ENCODE assay signal across 8 mouse cellular contexts in genomic region chr19:4509986-4510963, GRCm38 (mm10). TPM values are rescaled to one million over a fixed set of nuclear protein-coding genes. Genes with fewer than 3 reads are reported as not detected.
A peak's percentile ranks its signal among the peaks of the same experiment; 100 is the strongest.
DNase-seq lines count a peak whose midpoint lies in the region; ATAC-seq and TF ChIP-seq lines count a peak whose summit lies in the region.

TSS of gene Pcx (plus strand) at chr19:4510472.

- H3K79me2 ChIP-seq in CH12.LX (replicated peaks; ENCODE audit: control insufficient read depth, extremely low read depth, insufficient read depth, poor library complexity, severe bottlenecking) = no peaks in the 10 kb centered on the region

- peaks cover 0 to 29% of the 10 kb centered on the region in 2 experiments; a peak in 2 of 4 replicates for H3K4me1 ChIP-seq in CH12.LX (ENCODE audit: control insufficient read depth in 1 of 2, insufficient read depth in 2 of 2)
- H3K4me1 ChIP-seq in forebrain, embryonic 11.5 days (replicated peaks; ENCODE audit: control insufficient read depth, insufficient read depth, low read length) = 0 out of 2 replicates have a peak, but pooled peaks cover 4% of the 10 kb centered on the region
- H3K4me1 ChIP-seq in heart, embryonic 16.5 days (ENCODE audit: control insufficient read depth, insufficient read depth, low read length) = peaks cover 7% of the 10 kb centered on the region
- H3K4me1 ChIP-seq in liver, embryonic 15.5 days (replicated peaks) = peaks cover 40% of the 10 kb centered on the region
- H3K4me1 ChIP-seq in neural tube, embryonic 12.5 days = peaks cover 14% of the 10 kb centered on the region

- 0 out of 4 replicates have a peak, but pooled peaks of 1 of the 2 experiments have one; percentile 4 for TF ChIP-seq CTCF in CH12.LX (conservative IDR thresholded peaks at IDR 0.05 in 1 of 2, IDR thresholded peaks at IDR 0.05 in 1 of 2; ENCODE audit: low read depth in 2 of 2, low read length in 2 of 2)

- H3K4me3 ChIP-seq in CH12.LX (replicated peaks in 1 of 3; ENCODE audit: low read depth in 2 of 3, low read length in 2 of 3, poor library complexity in 1 of 3) = peak within 1 kb of the TSS; percentile 75 to 77 (median 76)
- peak within 1 kb of the TSS; percentile 67 for H3K4me3 ChIP-seq in forebrain, embryonic 11.5 days (ENCODE audit: low read depth, low read length)
- peak within 1 kb of the TSS; percentile 87 for H3K4me3 ChIP-seq in heart, embryonic 16.5 days (ENCODE audit: low read length)
- H3K4me3 ChIP-seq in liver, embryonic 15.5 days (replicated peaks) = peak within 1 kb of the TSS; percentile 78
- H3K4me3 ChIP-seq in neural tube, embryonic 12.5 days = peak within 1 kb of the TSS; percentile 73

- WGBS in forebrain, embryonic 11.5 days = under 1% methylated on average over 80 of the region's 82 CpGs
- under 1% methylated on average over 82 of the region's 82 CpGs for WGBS in heart, embryonic 16.5 days
- WGBS in liver, embryonic 15.5 days (ENCODE audit: insufficient replicate concordance) = under 1% methylated on average over 82 of the region's 82 CpGs
- WGBS in neural tube, embryonic 12.5 days = under 1% methylated on average over 82 of the region's 82 CpGs

- H3K9ac ChIP-seq in CH12.LX (ENCODE audit: insufficient read depth, low read depth) = peak within 1 kb of the TSS; percentile 42; the same call in 1 of the 2 replicates
- peak within 1 kb of the TSS; percentile 52 for H3K9ac ChIP-seq in forebrain, embryonic 11.5 days (ENCODE audit: low read length)
- H3K9ac ChIP-seq in heart, embryonic 16.5 days (ENCODE audit: low read length) = peak within 1 kb of the TSS; percentile 77
- peak within 1 kb of the TSS; percentile 77 for H3K9ac ChIP-seq in liver, embryonic 15.5 days
- H3K9ac ChIP-seq in neural tube, embryonic 12.5 days = peak within 1 kb of the TSS; percentile 57

- in situ Hi-C loops in CH12.LX (cut with MboI; ENCODE audit: low pct_ligation_motif_present, low pct_unique_long_range_greater_than_20kb, low sequenced_read_pairs) = no loop called here

- no peaks in the 10 kb centered on the region for H3K9me3 ChIP-seq in CH12.LX (replicated peaks; ENCODE audit: low read length)
- no peaks in the 10 kb centered on the region for H3K9me3 ChIP-seq in forebrain, embryonic 11.5 days (ENCODE audit: control insufficient read depth, low read length)
- H3K9me3 ChIP-seq in heart, embryonic 16.5 days (replicated peaks; ENCODE audit: control insufficient read depth, low read length) = no peaks in the 10 kb centered on the region
- no peaks in the 10 kb centered on the region for H3K9me3 ChIP-seq in liver, embryonic 15.5 days (replicated peaks)
- no peaks in the 10 kb centered on the region for H3K9me3 ChIP-seq in neural tube, embryonic 12.5 days

- H3K36me3 ChIP-seq in CH12.LX (replicated peaks in 1 of 2; ENCODE audit: control insufficient read depth in 1 of 2, insufficient read depth in 1 of 2, low read length in 1 of 2) = no peaks in the 10 kb centered on the region
- no peaks in the 10 kb centered on the region for H3K36me3 ChIP-seq in forebrain, embryonic 11.5 days (ENCODE audit: control insufficient read depth, insufficient read depth, low read length)
- H3K36me3 ChIP-seq in heart, embryonic 16.5 days (ENCODE audit: control insufficient read depth, insufficient read depth) = no peaks in the 10 kb centered on the region
- H3K36me3 ChIP-seq in liver, embryonic 15.5 days (replicated peaks) = no peaks in the 10 kb centered on the region
- no peaks in the 10 kb centered on the region for H3K36me3 ChIP-seq in neural tube, embryonic 12.5 days

- no peak for TF ChIP-seq RAD21 in CH12.LX (IDR thresholded peaks at IDR 0.05; ENCODE audit: low read depth, low read length)

- dilution Hi-C loops in CH12.LX (cut with MboI; ENCODE audit: extremely low pct_ligation_motif_present, extremely low pct_unique_long_range_greater_than_20kb, low sequenced_read_pairs) = no loop called here

- DNase-seq in CH12.LX (ENCODE audit: extremely low read depth) = peak; percentile 99
- DNase-seq in c-Kit-positive CD71-positive TER-119-negative erythroid progenitor cells, embryonic 14.5 days (ENCODE audit: low read depth) = peak; percentile 99
- peak; percentile 99 for DNase-seq in forebrain, embryonic 11.5 days (ENCODE audit: low spot score)
- peak; percentile 98 to 99 for DNase-seq in kidney, postnatal 36 days
- peak; percentile 99 for DNase-seq in telencephalon, adult 2 months (ENCODE audit: low read depth, low spot score)

- peak within 1 kb of the TSS; percentile 93 for H3K4me2 ChIP-seq in CH12.LX (ENCODE audit: insufficient read depth, low read depth, poor library complexity, severe bottlenecking)
- H3K4me2 ChIP-seq in forebrain, embryonic 11.5 days (ENCODE audit: low read depth, low read length, severe bottlenecking) = peak within 1 kb of the TSS; percentile 73
- H3K4me2 ChIP-seq in heart, embryonic 16.5 days (ENCODE audit: low read depth, low read length) = peak within 1 kb of the TSS; percentile 95
- H3K4me2 ChIP-seq in liver, embryonic 15.5 days = peak within 1 kb of the TSS; percentile 91
- H3K4me2 ChIP-seq in neural tube, embryonic 12.5 days (replicated peaks) = peak within 1 kb of the TSS; percentile 83

- TF ChIP-seq EP300 in CH12.LX (IDR thresholded peaks at IDR 0.05; ENCODE audit: low read length) = no peak

- no peak within 1 kb of the TSS for H3K27ac ChIP-seq in CH12.LX (ENCODE audit: insufficient read depth, low read depth)
- no peak within 1 kb of the TSS for H3K27ac ChIP-seq in forebrain, embryonic 11.5 days (ENCODE audit: low read depth, low read length)
- peak within 1 kb of the TSS; percentile 68 for H3K27ac ChIP-seq in heart, embryonic 16.5 days (ENCODE audit: low read length)
- peak within 1 kb of the TSS; percentile 73 for H3K27ac ChIP-seq in liver, embryonic 15.5 days (replicated peaks)
- H3K27ac ChIP-seq in neural tube, embryonic 12.5 days = no peak within 1 kb of the TSS

- TF ChIP-seq POLR2A in CH12.LX (IDR thresholded peaks at IDR 0.05; ENCODE audit: low read depth, low read length) = peak; percentile 76

- ATAC-seq in forebrain, embryonic 11.5 days (replicated peaks; ENCODE audit: low FRiP score) = peak; percentile 100
- peak; percentile 100 for ATAC-seq in heart, embryonic 16.5 days (replicated peaks; ENCODE audit: extremely low read depth, insufficient read depth, low FRiP score)
- peak; percentile 99 for ATAC-seq in liver, embryonic 15.5 days (ENCODE audit: insufficient read depth)
- ATAC-seq in neural tube, embryonic 12.5 days (ENCODE audit: low FRiP score, low read depth) = peak; percentile 100

- peaks cover 1% of the 10 kb centered on the region for H3K27me3 ChIP-seq in CH12.LX (replicated peaks)
- H3K27me3 ChIP-seq in forebrain, embryonic 11.5 days (ENCODE audit: control insufficient read depth, insufficient read depth, low read length) = no peaks in the 10 kb centered on the region
- H3K27me3 ChIP-seq in heart, embryonic 16.5 days (ENCODE audit: control insufficient read depth, insufficient read depth, low read length) = 0 out of 2 replicates have a peak, but pooled peaks cover 3% of the 10 kb centered on the region
- H3K27me3 ChIP-seq in liver, embryonic 15.5 days = peaks cover 15% of the 10 kb centered on the region; the same call in 1 of the 2 replicates
- no peaks in the 10 kb centered on the region for H3K27me3 ChIP-seq in neural tube, embryonic 12.5 days (replicated peaks)

TF ChIP-seq in CH12.LX, 34 proteins besides CTCF, POLR2A, EP300 and RAD21 (continues in another document):
- no peak for TF ChIP-seq PAX5 (IDR thresholded peaks at IDR 0.05; ENCODE audit: low read length)
- TF ChIP-seq MYC (IDR thresholded peaks at IDR 0.05; ENCODE audit: low read depth, low read length) = no peak
- peak; percentile 93 for TF ChIP-seq USF1 (IDR thresholded peaks at IDR 0.05; ENCODE audit: low read depth, low read length)
- no peak for TF ChIP-seq POLR2AphosphoS2 (IDR thresholded peaks at IDR 0.05; ENCODE audit: low read depth, low read length)
- peak; percentile 77; the same call in 1 of the 2 replicates for TF ChIP-seq E2F4 (IDR thresholded peaks at IDR 0.05; ENCODE audit: insufficient replicate concordance, low read depth, low read length)
- TF ChIP-seq HCFC1 (IDR thresholded peaks at IDR 0.05; ENCODE audit: low read depth, low read length) = peak; percentile 67
- peak; percentile 97 for TF ChIP-seq ELF1 (IDR thresholded peaks at IDR 0.05; ENCODE audit: low read depth, low read length)
- 0 out of 2 replicates have a peak, but pooled peaks have one; percentile 71 for TF ChIP-seq ZMIZ1 (IDR thresholded peaks at IDR 0.05; ENCODE audit: low read depth, low read length)
- TF ChIP-seq NRF1 (IDR thresholded peaks at IDR 0.05; ENCODE audit: low read depth, low read length) = peak; percentile 9; the same call in 1 of the 2 replicates
- TF ChIP-seq SMC3 (IDR thresholded peaks at IDR 0.05; ENCODE audit: low read depth, low read length) = no peak
- TF ChIP-seq IRF4 (IDR thresholded peaks at IDR 0.05; ENCODE audit: low read depth, low read length) = no peak
- TF ChIP-seq TCF12 (IDR thresholded peaks at IDR 0.05; ENCODE audit: low read depth, low read length) = peak; percentile 78
- no peak for TF ChIP-seq GABPA (IDR thresholded peaks at IDR 0.05; ENCODE audit: insufficient replicate concordance, low read depth, low read length)
- no peak for TF ChIP-seq ZNF384 (IDR thresholded peaks at IDR 0.05; ENCODE audit: low read depth, low read length)
- no peak for TF ChIP-seq CHD1 (IDR thresholded peaks at IDR 0.05; ENCODE audit: low read depth, low read length)
- peak; percentile 38; the same call in 1 of the 2 replicates for TF ChIP-seq ETS1 (conservative IDR thresholded peaks at IDR 0.05; ENCODE audit: low read depth, low read length)
- TF ChIP-seq NELFE (IDR thresholded peaks at IDR 0.05; ENCODE audit: low read depth, low read length) = peak; percentile 59
- TF ChIP-seq JUN (IDR thresholded peaks at IDR 0.05; ENCODE audit: insufficient read depth, low read depth, low read length) = no peak
- peak; percentile 85; the same call in 1 of the 2 replicates for TF ChIP-seq CHD2 (IDR thresholded peaks at IDR 0.05; ENCODE audit: low read length)
- TF ChIP-seq ZKSCAN1 (IDR thresholded peaks at IDR 0.05; ENCODE audit: borderline replicate concordance, low read depth, low read length) = no peak
- TF ChIP-seq SIN3A (IDR thresholded peaks at IDR 0.05; ENCODE audit: low read length) = peak; percentile 97
- TF ChIP-seq MAZ (IDR thresholded peaks at IDR 0.05; ENCODE audit: low read depth, low read length) = no peak
- peak; percentile 57; the same call in 1 of the 2 replicates for TF ChIP-seq UBTF (IDR thresholded peaks at IDR 0.05; ENCODE audit: low read depth, low read length)

RNA-seq across cellular contexts. Expression of gene Pcx, which starts in this region (rescaled TPM):
- total RNA-seq in CH12.LX (2012; rRNA removed) (9.2 and 10.7 TPM in 2 replicates), CH12.LX (2014; rRNA removed) (7.3 and 7.7 TPM in 2 replicates)
- 13.6 and 14.2 TPM in 2 replicates for polyA plus RNA-seq in CH12.LX (2012; ENCODE audit: insufficient read length, low read depth)
- polyA plus RNA-seq in forebrain, embryonic 11.5 days (2014; fragmentation: Nextera tagmentation; extraction: Ambion mirVana) = 18.5 and 19.3 TPM in 2 replicates
- polyA plus RNA-seq in heart, embryonic 16.5 days (2015; fragmentation: Nextera tagmentation; extraction: Ambion mirVana) = 14.1 and 15.8 TPM in 2 replicates
- polyA plus RNA-seq in liver, embryonic 15.5 days (2015; fragmentation: Nextera tagmentation; extraction: Ambion mirVana) = 56.3 and 79.3 TPM in 2 replicates
- polyA plus RNA-seq in neural tube, embryonic 12.5 days (2016; fragmentation: Nextera tagmentation; extraction: Ambion mirVana) = 22.6 and 23.5 TPM in 2 replicates

Comparison
In these comparisons a context has a peak if more than half of its experiments do, and no peak if none do; other contexts are left out.
1. H3K27ac ChIP-seq: peak in heart, embryonic 16.5 days (single experiment) and liver, embryonic 15.5 days (single experiment); none in CH12.LX (single experiment), forebrain, embryonic 11.5 days (single experiment) and neural tube, embryonic 12.5 days (single experiment).
2. Peak in every context shown above with its lines, with median percentiles within 50 percentile points of each other: DNase-seq, H3K4me2 ChIP-seq, H3K4me3 ChIP-seq, H3K9ac ChIP-seq and ATAC-seq.